Mouse (Mus musculus): ENCODE measurements around the gene Ksr2.

DNA sequence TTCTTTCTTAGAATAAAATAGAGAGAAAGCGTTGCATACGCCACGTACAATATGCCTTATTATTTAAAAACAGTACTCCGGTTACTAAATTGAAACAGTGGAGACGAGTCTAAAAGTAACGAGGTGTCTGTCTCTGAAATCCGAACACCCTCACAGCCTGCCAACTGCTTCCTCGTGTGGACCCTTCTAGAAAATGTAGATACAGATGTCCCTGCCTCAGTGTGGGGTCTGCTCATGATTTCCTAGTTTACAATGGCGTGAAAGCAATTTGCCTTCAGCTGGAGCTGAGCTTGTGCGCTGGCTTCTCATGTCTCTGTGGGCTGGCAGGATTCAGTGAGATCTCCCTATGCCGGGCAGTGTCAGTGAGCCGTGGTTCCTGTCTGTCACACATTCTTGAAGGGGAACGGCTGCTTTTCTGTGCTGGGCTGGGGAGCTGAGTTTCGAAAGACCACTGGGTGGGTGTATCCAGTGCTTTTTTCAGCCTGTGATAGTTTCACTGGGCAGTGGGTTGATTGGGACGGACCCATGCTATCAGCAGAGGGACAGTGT lies 194.0 kb downstream of the Ksr2 start:
- no peak for TF ChIP-seq CTCF (IDR thresholded peaks at IDR 0.05; ENCODE audit: extremely low read depth, insufficient read length, insufficient replicate concordance, low read depth, low read length)
- TF ChIP-seq POLR2A (IDR thresholded peaks at IDR 0.05; ENCODE audit: low read depth, low read length): no peak

Data from small intestine, adult 2 months (tissue).